Mouse (Mus musculus) cerebellum, adult 2 months (tissue): ENCODE results near the gene Gsg1l.

Source experiments
- CTCF ChIP-seq: fragments of 200-500 bp; IDR thresholded peaks from 2 replicates; pipeline ENCODE4 v1.5.1; 2011; ENCODE audit warnings: low read depth, mild to moderate bottlenecking, control low read depth, low read length, moderate library complexity, borderline replicate concordance; ENCODE audit not compliant: insufficient read depth
- POLR2A ChIP-seq: fragments of 200-500 bp; IDR thresholded peaks from 2 replicates; pipeline ENCODE4 v1.6.1; 2011; ENCODE audit warnings: low read length, control low read depth, borderline replicate concordance; ENCODE audit not compliant: insufficient read depth

- TF ChIP-seq CTCF (no peak), POLR2A (no peak)
Measured at GRCm38 (mm10) chr7:125959294-125960048, 122.7 kb downstream of the Gsg1l start.
